Mouse (Mus musculus) lung, embryonic 14.5 days (tissue): ENCODE results near the gene Msrb1. TPM values are rescaled to one million over a fixed set of nuclear protein-coding genes. Genes with fewer than 3 reads are reported as not detected.

Source experiments
- ATAC-seq: fragments of 200-750 bp; cut with Nextera tagmentation; 2 replicates; pipeline ENCODE4 v1.8.0; 2017; ENCODE audit warnings: mild to moderate bottlenecking, moderate TSS enrichment, moderate library complexity; ENCODE audit not compliant: insufficient read depth
- DNase-seq: peaks from one replicate; pipeline ENCODE4 v3.0.0-alpha.2; 2015
- H3K27ac ChIP-seq: fragments of 300-500 bp; sonication (generic); 2 replicates; pipeline ENCODE4 v1.5.1; 2014; ENCODE audit warnings: low read depth, mild to moderate bottlenecking, moderate library complexity
- H3K27me3 ChIP-seq: fragments of 300-500 bp; sonication (generic); 2 replicates; pipeline ENCODE4 v1.6.1; 2014; ENCODE audit warnings: low read length, control low read depth; ENCODE audit not compliant: insufficient read depth
- H3K36me3 ChIP-seq: fragments of 300-500 bp; sonication (generic); 2 replicates; pipeline ENCODE4 v1.6.1; 2014; ENCODE audit warnings: control low read depth; ENCODE audit not compliant: insufficient read depth
- H3K4me1 ChIP-seq: fragments of 300-500 bp; sonication (generic); 2 replicates; pipeline ENCODE4 v1.6.1; 2014; ENCODE audit warnings: antibody characterized with exemption, control low read depth; ENCODE audit not compliant: insufficient read depth
- H3K4me2 ChIP-seq: fragments of 300-500 bp; sonication (generic); 2 replicates; pipeline ENCODE4 v1.6.1; 2014; ENCODE audit warnings: mild to moderate bottlenecking
- H3K4me3 ChIP-seq: fragments of 300-500 bp; sonication (generic); 2 replicates; pipeline ENCODE4 v1.5.1; 2014; ENCODE audit warnings: low read depth, low read length
- H3K9ac ChIP-seq: fragments of 300-500 bp; sonication (generic); 2 replicates; pipeline ENCODE4 v1.6.1; 2014
- H3K9me3 ChIP-seq: fragments of 300-500 bp; sonication (generic); 2 replicates; pipeline ENCODE4 v1.6.1; 2016; ENCODE audit warnings: low read depth, low read length, control low read depth
- CTCF ChIP-seq: IDR thresholded peaks from 2 replicates; pipeline ENCODE4 v1.5.1; 2016; ENCODE audit warnings: antibody characterized with exemption, low read depth
- WGBS: fragments of 180-500 bp; shearing (Covaris S2); extraction: QIAGEN DNeasy Blood & Tissue Kit; methylation state at CpG from one replicate; pipeline ENCODE4 v1.1.7; 2014; 5-methylcytosine and 5-hydroxymethylcytosine counted together
- polyA plus RNA-seq: library from polyadenylated mRNA; unstranded; fragments of >200 nt; fragmentation: Nextera tagmentation; extraction: Ambion mirVana; gene quantifications from 2 replicates; pipeline ENCODE4 v1.2.1, GENCODE M21; 2014

The Msrb1 gene
- polyA plus RNA-seq, 1 experiment from 2014 or later, result 35.2 TPM

DNA sequence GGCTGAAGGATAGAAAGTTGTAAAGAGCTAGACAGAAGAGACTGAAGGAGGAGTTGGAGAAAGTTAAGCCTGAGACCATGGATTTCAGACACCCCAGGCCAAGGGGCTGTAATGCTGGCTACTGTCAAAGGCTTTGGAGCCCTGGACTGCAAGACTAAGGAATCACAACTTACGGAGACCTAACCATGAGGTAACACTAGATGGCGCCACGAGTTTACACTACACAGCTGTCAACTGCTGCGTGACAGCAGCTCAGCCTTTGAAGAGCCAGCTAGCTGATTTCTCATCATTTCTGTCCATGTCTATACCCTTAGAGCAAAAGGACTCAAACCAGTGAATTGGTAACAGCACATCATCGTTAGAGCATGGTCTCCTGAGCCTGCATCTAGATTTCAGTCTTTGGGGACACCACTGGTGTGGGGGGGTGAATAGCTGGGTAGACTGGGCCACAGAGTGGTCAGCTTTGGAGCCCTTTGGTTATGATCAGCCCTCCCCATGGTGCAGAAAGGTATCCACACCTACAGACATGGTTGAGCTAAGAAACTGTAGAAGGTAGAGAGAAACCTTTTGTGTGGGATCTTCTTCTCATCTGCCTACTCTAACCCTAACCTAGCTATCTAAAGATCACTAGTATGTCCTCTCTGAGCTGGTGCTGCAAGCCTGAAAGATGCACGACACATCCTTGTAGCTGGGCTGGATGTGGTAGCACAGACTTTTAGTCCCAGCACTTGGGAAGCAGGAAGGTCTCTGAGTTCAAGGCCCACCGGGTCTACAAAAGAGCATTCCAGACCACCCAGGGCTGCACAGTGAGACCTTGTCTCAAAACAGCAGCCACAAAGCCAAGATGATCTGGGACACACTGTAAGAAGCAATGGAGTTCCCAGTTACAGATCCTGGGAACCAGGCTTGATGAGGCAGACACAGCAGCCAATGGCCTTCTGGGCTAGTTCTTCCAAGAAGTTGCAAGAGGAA is 9.4 kb downstream of the Msrb1 start:
- Histone ChIP-seq H3K4me3 (no peak overlapping the region), H3K4me2 (no peak overlapping the region), H3K36me3 (peaks cover 12% of the 10 kb centered on the region; the same call in 1 of the 2 replicates), H3K27me3 (peaks cover 9% of the 10 kb centered on the region), H3K4me1 (no peaks in the 10 kb centered on the region), H3K9ac (no peak overlapping the region), H3K27ac (no peak overlapping the region), H3K9me3 (no peaks in the 10 kb centered on the region)
- peak; percentile 93 for TF ChIP-seq CTCF
- WGBS, result 18% methylated on average over 7 of the region's 7 CpGs
- DNase-seq (peak; percentile 98), ATAC-seq (peak; percentile 79)

DNA sequence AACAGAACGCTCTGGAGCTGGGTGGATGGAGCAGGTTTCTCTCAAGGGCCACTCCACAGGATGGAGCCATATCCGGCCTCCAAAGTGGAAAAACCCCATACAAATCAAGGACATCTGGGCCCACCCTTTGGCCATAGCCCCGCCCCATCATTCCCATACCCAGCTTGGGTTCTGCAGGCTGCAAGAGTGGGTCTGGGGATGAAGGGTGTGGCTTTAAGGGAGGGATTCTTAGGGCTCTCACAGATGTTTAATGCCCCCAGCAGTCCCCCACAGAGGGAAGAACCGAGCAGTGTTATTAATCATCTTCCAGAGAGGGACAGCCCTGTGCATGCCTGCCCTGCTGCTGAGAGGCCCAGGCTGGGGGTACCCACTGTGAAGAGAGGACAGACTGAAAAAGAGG is 10.5 kb downstream of the Msrb1 start:
- no peak overlapping the region for H3K4me2 ChIP-seq
- H3K27ac ChIP-seq, result no peak overlapping the region
- H3K27me3 ChIP-seq, result peaks cover 20% of the 10 kb centered on the region
- H3K4me1 ChIP-seq, result no peaks in the 10 kb centered on the region
- no peak for DNase-seq
- WGBS, result 43% methylated on average over 4 of the region's 4 CpGs
- no peak for ATAC-seq
- TF ChIP-seq CTCF, result no peak
- no peak overlapping the region; the same call in 1 of the 2 replicates for H3K9ac ChIP-seq
- no peaks in the 10 kb centered on the region for H3K9me3 ChIP-seq
- peaks cover 8% of the 10 kb centered on the region; the same call in 1 of the 2 replicates for H3K36me3 ChIP-seq
- no peak overlapping the region for H3K4me3 ChIP-seq

DNA sequence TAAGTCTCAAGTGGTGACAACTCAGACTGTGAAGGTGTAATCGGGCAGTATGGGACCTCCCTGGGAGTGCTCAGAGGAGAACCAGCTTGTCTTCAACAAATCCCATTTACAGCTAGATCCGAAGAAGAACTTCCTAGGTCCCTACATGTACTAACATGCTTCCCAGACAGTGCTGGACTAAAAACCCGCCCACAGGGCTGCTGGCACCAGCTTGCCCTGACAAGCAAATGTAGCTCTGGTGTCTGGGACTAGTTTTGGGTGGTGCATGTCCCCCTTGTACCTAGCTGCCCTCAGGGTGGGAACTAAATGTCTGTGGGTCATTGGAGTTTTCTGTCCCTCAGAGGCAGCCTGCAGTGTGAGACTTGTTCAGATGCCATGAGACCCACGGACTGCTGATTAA is 15.1 kb downstream of the Msrb1 start:
- 14% methylated on average over 4 of the region's 4 CpGs for WGBS
- no peak for DNase-seq
- Histone ChIP-seq H3K36me3 (no peaks in the 10 kb centered on the region), H3K27me3 (peaks cover 56% of the 10 kb centered on the region), H3K4me1 (0 out of 2 replicates have a peak, but pooled peaks cover 3% of the 10 kb centered on the region), H3K9me3 (no peaks in the 10 kb centered on the region), H3K4me2 (no peak overlapping the region), H3K4me3 (no peak overlapping the region), H3K9ac (no peak overlapping the region), H3K27ac (no peak overlapping the region)
- ATAC-seq, result no peak
- no peak for TF ChIP-seq CTCF

DNA sequence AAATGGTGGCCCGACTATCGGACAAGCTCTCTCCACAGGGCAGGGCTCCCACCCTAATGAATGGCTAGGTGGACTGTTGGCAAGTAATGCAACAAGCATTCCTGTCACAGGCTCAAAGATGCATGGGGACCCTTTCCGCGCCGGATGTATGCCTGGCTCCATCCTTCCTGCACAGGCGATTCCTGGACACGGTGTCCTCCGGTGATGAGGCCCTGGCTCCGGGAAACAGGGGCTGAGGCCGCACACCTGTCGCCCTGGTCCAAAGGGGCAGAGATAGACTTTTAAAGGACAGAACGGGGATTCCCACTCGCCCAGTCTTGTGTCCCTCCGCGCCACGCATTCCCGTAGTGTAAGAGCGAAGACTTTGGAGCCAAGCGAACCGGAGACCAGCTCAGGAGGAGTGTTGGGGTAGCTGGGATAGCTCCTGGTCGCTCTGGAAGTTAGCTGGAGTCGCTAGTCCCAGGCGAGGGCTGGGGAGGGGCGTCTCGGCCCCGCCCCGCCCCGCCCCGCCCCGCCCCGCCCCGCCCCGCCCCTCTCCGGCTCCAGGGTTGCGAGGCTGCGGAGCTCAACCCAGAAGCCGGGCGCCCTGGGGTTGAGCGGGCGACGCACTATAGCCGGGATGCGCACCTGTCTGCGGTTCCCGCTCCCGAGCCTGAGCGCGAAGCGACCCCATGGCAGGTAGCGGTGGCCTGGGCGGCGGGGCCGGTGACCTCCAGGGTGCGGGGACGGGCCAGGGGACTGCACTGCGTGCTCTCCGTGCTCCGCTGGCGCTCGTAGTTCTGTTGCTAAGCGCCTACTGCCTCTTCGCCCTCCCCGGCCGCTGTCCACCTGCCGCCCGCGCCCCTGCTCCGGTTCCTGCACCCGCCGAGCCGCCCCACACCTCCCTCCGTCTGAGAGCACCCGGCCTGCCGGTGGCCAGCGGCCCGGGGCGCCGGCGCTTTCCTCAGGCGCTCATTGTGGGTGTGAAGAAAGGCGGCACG is 16.3 kb downstream of the Msrb1 start, which contains the start of gene Hs3st6:
Gene Hs3st6, plus strand, starts transcription at position 574 of the 980 bp plus-strand sequence.
- Histone ChIP-seq H3K4me1 (0 out of 2 replicates have a peak, but pooled peaks cover 3% of the 10 kb centered on the region), H3K36me3 (no peaks in the 10 kb centered on the region), H3K4me3 (peak within 1 kb of the TSS; percentile 52), H3K9me3 (no peaks in the 10 kb centered on the region), H3K9ac (peak within 1 kb of the TSS; percentile 29; the same call in 1 of the 2 replicates), H3K27ac (no peak within 1 kb of the TSS), H3K27me3 (peaks cover 56% of the 10 kb centered on the region), H3K4me2 (peak within 1 kb of the TSS; percentile 96)
- no peak for TF ChIP-seq CTCF
- under 1% methylated on average over 79 of the region's 82 CpGs for WGBS
- DNase-seq (peak; percentile 60), ATAC-seq (peak; percentile 90)

DNA sequence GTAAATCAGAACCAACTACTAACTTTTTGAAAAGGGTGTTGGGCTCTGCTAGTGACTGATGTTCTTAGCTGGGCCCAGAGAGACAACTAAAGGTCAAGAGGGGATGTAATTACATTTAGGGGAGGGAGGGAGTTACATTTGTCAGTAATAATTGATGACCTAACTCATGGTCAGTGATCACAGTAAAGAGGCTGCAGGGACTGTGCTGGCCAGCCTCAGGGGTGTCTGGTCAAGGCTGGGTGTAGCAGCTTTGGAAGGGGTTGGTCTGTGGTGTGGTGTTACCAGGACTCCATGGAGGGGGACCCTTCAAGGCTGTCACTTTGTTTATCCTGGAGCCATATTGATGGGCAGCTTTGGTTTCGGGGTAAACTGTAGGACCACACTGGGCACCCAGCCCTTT is 21.0 kb downstream of the Msrb1 start:
- Histone ChIP-seq H3K9me3 (no peaks in the 10 kb centered on the region), H3K9ac (no peak overlapping the region), H3K4me2 (no peak overlapping the region), H3K27ac (no peak overlapping the region), H3K36me3 (no peaks in the 10 kb centered on the region), H3K4me3 (no peak overlapping the region), H3K4me1 (0 out of 2 replicates have a peak, but pooled peaks cover 3% of the 10 kb centered on the region), H3K27me3 (peaks cover 31% of the 10 kb centered on the region)
- no peak for TF ChIP-seq CTCF
- WGBS, result 75% methylated on average over 1 of the region's 1 CpGs
- DNase-seq, result no peak
- no peak for ATAC-seq

DNA sequence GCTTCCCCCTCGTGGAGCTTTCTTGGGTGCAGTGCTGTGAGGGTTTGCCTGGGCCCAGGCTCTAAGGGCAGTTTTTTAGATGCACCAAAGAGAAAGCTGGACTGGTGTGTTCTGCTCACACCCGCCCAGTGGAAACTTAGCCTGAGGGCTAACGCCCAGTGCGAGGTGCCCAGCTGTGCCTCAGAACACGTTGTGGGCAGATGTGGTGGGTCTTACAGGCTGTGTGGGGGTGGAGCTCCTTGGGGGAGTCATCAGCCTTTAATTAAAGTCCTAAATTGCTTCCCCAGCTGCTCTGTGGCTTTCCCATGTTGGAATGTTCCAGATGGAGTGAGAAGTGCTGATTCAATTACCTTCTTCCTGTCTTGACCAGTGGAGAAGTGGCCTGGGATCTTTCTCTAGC is 24.7 kb downstream of the Msrb1 start:
- Histone ChIP-seq H3K27ac (no peak overlapping the region), H3K4me1 (peaks cover 3% of the 10 kb centered on the region; the same call in 1 of the 2 replicates), H3K36me3 (no peaks in the 10 kb centered on the region), H3K9me3 (no peaks in the 10 kb centered on the region), H3K4me2 (no peak overlapping the region), H3K4me3 (no peak overlapping the region), H3K27me3 (no peaks in the 10 kb centered on the region), H3K9ac (no peak overlapping the region)
- ATAC-seq (no peak), DNase-seq (no peak)
- WGBS, result 61% methylated on average over 5 of the region's 5 CpGs
- TF ChIP-seq CTCF, result no peak
